Mouse (Mus musculus) bone marrow, adult 2 months (tissue): Measurements from ENCODE around the gene Scn2b. TPM values are rescaled to one million over a fixed set of nuclear protein-coding genes. Genes with fewer than 3 reads are reported as not detected.

Experiments used
- H3K27ac ChIP-seq: fragments of 200-500 bp; 2 replicates; pipeline ENCODE4 v1.5.1; 2012; ENCODE audit warnings: low read depth, mild to moderate bottlenecking, control low read depth, inconsistent platforms, low read length; ENCODE audit not compliant: control insufficient read depth, poor library complexity, insufficient read depth
- H3K4me1 ChIP-seq: fragments of 200-500 bp; 2 replicates; pipeline ENCODE4 v1.6.1; 2011; ENCODE audit warnings: low read length; ENCODE audit not compliant: control insufficient read depth, insufficient read depth
- H3K4me3 ChIP-seq: fragments of 200-500 bp; replicated peaks from 2 replicates; pipeline ENCODE3; 2011; ENCODE audit warnings: mild to moderate bottlenecking, low read depth, low read length, control low read depth; ENCODE audit not compliant: control insufficient read depth
- CTCF ChIP-seq: fragments of 200-500 bp; IDR thresholded peaks from 2 replicates; pipeline ENCODE4 v1.5.1; 2011; ENCODE audit warnings: low read length, control low read depth; ENCODE audit not compliant: control insufficient read depth, insufficient read depth
- POLR2A ChIP-seq: fragments of 200-500 bp; IDR thresholded peaks from 2 replicates; pipeline ENCODE4 v1.6.1; 2011; ENCODE audit warnings: low read depth, mild to moderate bottlenecking, control low read depth, low read length, borderline replicate concordance; ENCODE audit not compliant: control insufficient read depth
- WGBS: fragments of 180-500 bp; shearing (Covaris S2); methylation state at CpG from one replicate; pipeline ENCODE4 v1.1.7; 2018; 5-methylcytosine and 5-hydroxymethylcytosine counted together
- polyA plus RNA-seq: library from polyadenylated mRNA; stranded (reverse); fragments of >200 nt; gene quantifications from 2 replicates; pipeline ENCODE4 v1.2.4, GENCODE M21; 2011; ENCODE audit warnings: low replicate concordance; ENCODE audit not compliant: missing spikeins, insufficient read depth, insufficient read length

The Scn2b gene
- polyA plus RNA-seq, 1 experiment: 0.37 TPM

- Histone ChIP-seq H3K27ac (no peak overlapping the region), H3K4me3 (no peak overlapping the region), H3K4me1 (peaks cover 1% of the 10 kb centered on the region; the same call in 1 of the 2 replicates)
- 13% methylated on average over 14 of the region's 14 CpGs for WGBS
- TF ChIP-seq POLR2A (no peak), CTCF (no peak)
Observed at GRCm38 (mm10) chr9:45115706-45116105, 1.9 kb upstream of the Scn2b start.

GRCm38 (mm10) chr9:45116819-45117218, 763 bp upstream of the Scn2b start:
- H3K27ac ChIP-seq: no peak overlapping the region; the same call in 1 of the 2 replicates
- WGBS: 10% methylated on average over 9 of the region's 9 CpGs

GRCm38 (mm10) chr9:45118552-45118951, 970 bp downstream of the Scn2b start:
- Histone ChIP-seq H3K27ac (no peak overlapping the region), H3K4me3 (no peak overlapping the region), H3K4me1 (peaks cover 1% of the 10 kb centered on the region; the same call in 1 of the 2 replicates)
- TF ChIP-seq POLR2A: no peak
- no peak for TF ChIP-seq CTCF
- 35% methylated on average over 10 of the region's 10 CpGs for WGBS

More at GRCm38 (mm10) chr9:45116819-45117218, 763 bp upstream of the Scn2b start:
- TF ChIP-seq POLR2A: no peak
- no peak for TF ChIP-seq CTCF
- peaks cover 1% of the 10 kb centered on the region; the same call in 1 of the 2 replicates for H3K4me1 ChIP-seq
- no peak overlapping the region for H3K4me3 ChIP-seq

- H3K27ac ChIP-seq: no peak overlapping the region
- H3K4me1 ChIP-seq: peaks cover 1% of the 10 kb centered on the region; the same call in 1 of the 2 replicates
- no peak overlapping the region for H3K4me3 ChIP-seq
- WGBS: 82% methylated on average over 8 of the region's 8 CpGs
- TF ChIP-seq CTCF (no peak), POLR2A (no peak)
Observed at GRCm38 (mm10) chr9:45119316-45119953, 1.9 kb downstream of the Scn2b start.

- Histone ChIP-seq H3K4me1 (peaks cover 1% of the 10 kb centered on the region; the same call in 1 of the 2 replicates), H3K4me3 (no peak overlapping the region), H3K27ac (no peak overlapping the region)
- WGBS: 85% methylated on average over 14 of the region's 14 CpGs
- no peak for TF ChIP-seq POLR2A
- TF ChIP-seq CTCF: no peak
Observed at GRCm38 (mm10) chr9:45119954-45120530, 2.5 kb downstream of the Scn2b start.

- 82% methylated on average over 6 of the region's 6 CpGs for whole genome bisulfite sequencing
- Histone ChIP-seq H3K4me1 (peaks cover 3% of the 10 kb centered on the region; the same call in 1 of the 2 replicates), H3K4me3 (no peak overlapping the region), H3K27ac (no peak overlapping the region)
- no peak for TF ChIP-seq CTCF
- no peak for TF ChIP-seq POLR2A
Observed at GRCm38 (mm10) chr9:45120567-45120966, 3.0 kb downstream of the Scn2b start.

GRCm38 (mm10) chr9:45121001-45121400, 3.4 kb downstream of the Scn2b start:
- peaks cover 3% of the 10 kb centered on the region; the same call in 1 of the 2 replicates for H3K4me1 ChIP-seq
- 43% methylated on average over 6 of the region's 6 CpGs for WGBS
- TF ChIP-seq POLR2A (no peak), CTCF (no peak)
- H3K27ac ChIP-seq: no peak overlapping the region
- no peak overlapping the region for H3K4me3 ChIP-seq

- Histone ChIP-seq H3K4me3 (peak overlapping the region; percentile 1), H3K27ac (no peak overlapping the region), H3K4me1 (peaks cover 4% of the 10 kb centered on the region)
- TF ChIP-seq CTCF: peak; percentile 96
- TF ChIP-seq POLR2A: no peak
- 4% methylated on average over 10 of the region's 10 CpGs for WGBS
Observed at GRCm38 (mm10) chr9:45121769-45122168, 4.2 kb downstream of the Scn2b start.

GRCm38 (mm10) chr9:45122209-45122761, 4.7 kb downstream of the Scn2b start:
- Histone ChIP-seq H3K4me3 (peak overlapping the region; percentile 1), H3K4me1 (peaks cover 3% of the 10 kb centered on the region), H3K27ac (peak overlapping the region; percentile 26)
- WGBS: 9% methylated on average over 9 of the region's 9 CpGs
- TF ChIP-seq CTCF (no peak), POLR2A (no peak)
